Mouse (Mus musculus): ENCODE results near the gene Uso1.
"Not testable (repeated sequence)": the region's sequence is repeated elsewhere in the genome, so short reads cannot be mapped to it uniquely, and the experiment has no call there.

Uso1 gene

DNA sequence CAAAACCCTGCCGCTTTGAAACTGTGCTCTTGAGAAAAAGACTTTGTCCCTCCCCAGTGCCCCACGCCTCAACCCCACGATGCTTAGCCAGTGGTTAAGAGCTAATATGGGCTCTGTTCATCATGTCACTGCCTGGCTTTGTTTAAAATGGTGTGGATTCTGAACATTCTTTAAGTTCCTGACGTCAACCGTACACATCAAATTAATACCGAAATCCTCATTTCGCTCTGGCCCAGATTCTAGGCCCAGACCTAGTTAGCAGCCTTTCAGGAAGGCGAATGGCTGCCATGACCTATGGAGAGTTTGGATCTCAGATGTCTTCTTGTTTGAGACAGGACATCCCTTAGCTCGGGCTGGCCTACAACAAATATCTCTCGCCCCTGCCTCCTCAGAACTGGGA is 10.0 kb upstream of the Uso1 start:
- DNase-seq (ENCODE audit: low spot score), result no peak

DNA sequence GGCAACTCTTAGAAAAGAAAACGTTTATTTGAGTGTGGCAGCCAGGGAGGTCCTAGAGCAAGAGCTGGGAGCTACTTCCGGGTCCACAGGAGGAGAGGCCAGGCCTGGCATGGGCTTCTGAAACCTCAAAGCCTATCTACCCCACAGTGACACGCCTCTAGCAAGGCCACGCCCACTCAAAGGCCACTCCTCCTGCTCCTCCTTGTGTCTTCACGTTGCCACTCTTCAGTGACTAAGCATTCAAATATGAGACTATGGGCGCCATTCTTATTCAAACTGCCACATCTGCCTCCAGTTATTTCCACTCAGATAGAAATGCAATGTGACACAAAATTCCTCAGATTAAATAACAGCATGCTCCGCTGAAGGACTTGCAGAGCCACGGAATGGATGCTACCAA is 9.2 kb upstream of the Uso1 start:
- DNase-seq (ENCODE audit: low spot score), result peak; percentile 72

DNA sequence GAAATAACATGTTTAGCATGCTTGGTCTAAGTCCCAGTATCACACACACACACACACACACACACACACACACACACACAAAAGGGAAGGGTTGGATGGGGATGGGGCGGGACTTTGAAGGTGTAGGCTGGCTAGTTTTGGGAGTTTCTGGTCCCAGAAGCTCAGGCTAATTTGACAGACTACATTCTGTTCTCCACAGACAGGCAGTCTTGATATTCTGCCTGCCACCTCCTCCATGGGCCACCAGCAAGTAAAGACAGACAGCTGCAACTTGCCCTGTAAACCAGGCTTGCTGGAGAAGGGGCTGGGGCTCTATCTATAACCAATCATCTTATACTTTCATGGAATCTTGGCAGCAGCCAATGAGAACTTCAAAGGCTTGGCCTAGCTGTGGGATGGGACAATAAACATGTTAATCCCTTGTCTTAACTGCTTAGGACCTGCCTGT is 8.4 kb upstream of the Uso1 start:
- DNase-seq (ENCODE audit: low spot score), result no peak

DNA sequence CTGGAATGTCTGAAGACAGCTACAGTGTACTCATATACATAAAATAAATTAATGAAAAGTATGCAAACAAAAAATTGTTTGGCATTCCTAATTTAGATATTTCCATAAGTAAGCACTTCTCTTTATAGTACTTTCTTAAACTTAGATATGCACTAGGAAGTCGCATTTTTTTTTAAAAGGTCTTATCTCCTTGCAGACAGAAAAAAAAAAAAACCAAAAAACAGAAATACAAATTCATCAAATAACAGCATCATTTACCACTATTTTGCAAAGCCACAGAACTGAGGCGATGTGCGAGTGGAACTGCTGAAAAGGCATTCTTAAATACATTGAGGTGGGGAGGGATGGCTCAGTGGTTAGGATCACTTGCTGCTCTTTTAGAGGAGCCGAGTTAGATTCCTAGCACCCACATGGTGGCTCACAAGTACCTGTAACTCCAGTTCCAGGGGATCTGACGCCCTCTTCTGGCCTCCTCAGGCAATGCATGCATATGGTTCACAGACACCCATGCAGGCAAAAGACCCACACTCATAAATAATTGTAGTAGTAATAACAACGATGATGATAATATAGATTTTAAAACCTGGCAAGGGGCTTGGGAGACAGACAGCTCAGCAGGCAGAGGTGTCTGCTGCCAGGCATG is 7.6 kb upstream of the Uso1 start:
- no peak for DNase-seq (ENCODE audit: low spot score)

DNA sequence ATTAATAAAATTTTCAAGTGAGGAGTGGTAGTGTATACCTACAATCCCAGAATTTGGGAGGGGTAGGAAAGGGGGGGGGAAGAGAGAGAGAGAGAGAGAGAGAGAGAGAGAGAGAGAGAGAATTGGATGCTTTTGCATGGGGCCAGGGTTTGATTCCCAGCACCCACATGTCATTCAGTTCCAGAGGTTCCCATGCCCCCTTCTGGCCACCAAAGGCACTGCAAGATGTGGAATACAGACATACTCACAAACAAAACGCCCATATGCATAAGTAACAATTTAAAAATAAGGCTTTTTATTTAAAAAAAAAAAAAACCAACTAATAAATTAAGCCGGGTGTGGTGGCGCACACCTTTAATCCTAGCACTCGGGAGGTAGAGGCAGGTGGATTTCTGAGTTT is 5.6 kb upstream of the Uso1 start:
- DNase-seq (ENCODE audit: low spot score), result no peak

DNA sequence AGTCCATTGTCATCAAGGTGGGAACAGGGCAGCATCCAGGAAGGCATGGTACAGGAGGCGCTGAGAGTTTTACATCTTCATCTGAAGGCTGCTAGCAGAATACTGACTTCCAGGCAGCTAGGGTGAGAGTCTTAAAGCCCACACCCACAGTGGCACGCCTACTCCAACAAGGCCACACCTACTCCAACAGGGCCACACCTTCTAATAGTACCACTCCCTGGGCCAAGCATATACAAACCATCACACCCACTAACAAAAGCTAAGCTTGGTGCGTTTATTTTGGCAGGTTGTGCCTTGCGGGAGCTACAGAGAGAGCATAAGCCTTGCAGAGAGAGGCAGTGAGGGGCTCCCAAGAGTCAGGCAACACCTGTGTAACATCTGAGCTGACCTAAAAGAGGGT is 4.7 kb upstream of the Uso1 start:
- not testable (repeated sequence) for DNase-seq (ENCODE audit: low spot score)

DNA sequence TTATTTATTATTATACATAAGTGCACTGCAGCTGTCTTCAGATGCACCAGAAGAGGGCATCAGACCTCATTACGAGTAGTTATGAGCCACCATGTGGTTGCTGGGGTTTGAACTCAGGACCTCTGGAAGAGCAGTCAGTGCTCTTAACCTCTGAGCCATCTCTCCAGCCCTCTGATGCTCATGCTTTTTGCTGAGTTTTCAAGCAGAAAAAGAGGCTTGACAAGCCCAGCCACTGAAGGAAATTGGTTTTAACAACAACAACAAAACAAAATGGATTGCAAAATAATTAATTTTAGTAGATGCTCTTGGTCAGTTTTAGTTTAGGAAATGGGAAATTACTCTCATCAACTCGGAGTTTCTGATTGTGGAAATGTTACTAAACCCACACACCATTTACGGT is 2.8 kb upstream of the Uso1 start:
- DNase-seq (ENCODE audit: low spot score), result no peak

DNA sequence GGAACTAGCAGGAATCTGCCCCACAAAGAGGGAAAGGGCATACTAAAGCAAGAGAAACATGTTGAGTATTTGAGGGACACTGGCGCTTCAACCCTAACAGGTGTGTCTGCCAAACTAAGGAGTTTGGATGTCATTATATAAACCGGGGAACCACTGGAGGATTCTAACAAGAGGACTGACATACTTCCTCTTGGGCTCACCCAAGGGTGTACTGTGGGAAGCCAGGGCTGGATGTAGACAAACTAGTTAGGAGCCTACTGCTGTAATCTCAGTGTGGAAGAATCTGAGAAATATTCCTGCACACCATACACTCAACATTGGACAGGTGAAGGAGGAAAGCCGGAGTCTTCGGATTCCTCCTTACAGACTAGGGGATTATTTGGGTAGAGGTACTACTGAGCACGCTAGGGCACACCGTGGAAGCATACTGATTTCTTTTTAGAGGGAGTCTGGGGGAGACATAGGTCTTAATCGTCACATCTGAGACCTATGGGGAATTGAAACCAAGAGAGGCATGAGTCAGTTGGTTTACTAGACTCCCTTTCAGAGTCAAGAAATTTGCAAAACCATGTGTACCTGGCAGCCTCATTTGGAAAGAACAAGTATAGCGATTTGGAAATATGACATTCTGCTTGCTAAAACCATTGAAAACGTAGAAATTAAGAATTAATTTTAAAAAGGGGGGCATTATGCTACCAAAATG is 1.1 kb upstream of the Uso1 start:
- no peak for DNase-seq (ENCODE audit: low spot score)

DNA sequence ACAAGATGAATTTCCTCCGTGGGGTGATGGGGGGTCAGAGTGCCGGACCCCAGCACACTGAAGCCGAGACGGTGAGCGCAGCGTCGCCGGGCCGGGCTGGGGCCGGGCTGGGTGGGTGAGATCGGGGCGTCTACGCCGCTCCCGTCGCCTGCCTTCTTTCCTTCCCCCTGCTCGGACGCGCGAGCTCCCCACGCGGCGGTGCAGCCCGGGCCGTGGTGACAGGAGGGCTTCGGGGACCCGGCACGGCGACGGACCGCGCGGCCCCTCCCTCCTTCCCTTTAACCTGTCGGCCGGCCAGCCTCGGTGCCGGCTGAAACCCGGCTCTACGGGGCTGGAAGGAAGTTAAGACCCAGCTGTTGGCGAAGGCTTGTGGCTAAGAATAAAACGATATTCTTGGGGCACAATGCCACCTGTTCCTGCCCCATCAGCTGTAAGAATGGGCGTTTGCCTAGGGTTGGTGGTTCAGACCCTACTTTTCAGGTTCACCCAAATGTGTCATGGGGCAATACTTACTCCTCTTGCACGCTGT is 419 bp downstream of the Uso1 start:
- DNase-seq (ENCODE audit: low spot score), result no peak

DNA sequence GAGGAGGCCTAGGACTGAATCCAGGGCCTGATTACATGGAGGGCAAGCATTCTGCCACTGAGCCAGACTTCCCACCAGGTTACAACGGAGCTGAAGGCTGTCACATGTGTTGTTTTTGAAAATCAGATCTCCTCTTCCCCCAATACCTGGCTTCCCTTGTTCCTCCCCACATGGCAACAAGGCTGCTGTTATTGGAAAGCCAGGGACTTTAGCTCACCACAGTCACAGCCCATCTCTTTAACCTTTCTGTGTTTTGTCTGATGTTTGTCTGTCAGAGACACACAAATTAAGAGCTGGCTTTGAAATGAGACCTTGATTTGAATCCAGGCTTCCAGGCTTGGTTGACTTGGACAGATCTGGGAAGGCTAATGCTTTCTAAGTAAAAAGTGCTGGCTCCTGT is 1.5 kb downstream of the Uso1 start:
- DNase-seq (ENCODE audit: low spot score), result no peak

DNA sequence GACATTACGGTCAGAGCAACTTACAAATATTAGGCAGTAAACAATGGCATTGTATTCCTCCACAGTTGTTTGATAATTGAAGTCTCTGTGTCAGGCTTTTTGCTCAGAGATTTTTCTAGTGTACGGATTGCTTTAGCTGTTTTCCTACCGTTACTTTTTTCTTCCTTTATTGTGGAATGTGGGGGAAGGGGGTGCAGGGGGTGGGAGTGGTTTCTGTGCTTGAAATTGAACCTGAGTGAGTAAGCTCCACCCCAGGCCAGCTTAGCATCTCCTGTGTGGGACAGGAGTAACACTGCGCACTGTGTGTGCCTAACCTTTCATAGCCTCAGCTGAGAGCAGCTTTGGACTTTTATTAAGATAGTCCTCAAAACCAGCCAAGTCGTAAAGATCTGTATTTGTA is 4.0 kb downstream of the Uso1 start:
- no peak for DNase-seq (ENCODE audit: low spot score)

DNA sequence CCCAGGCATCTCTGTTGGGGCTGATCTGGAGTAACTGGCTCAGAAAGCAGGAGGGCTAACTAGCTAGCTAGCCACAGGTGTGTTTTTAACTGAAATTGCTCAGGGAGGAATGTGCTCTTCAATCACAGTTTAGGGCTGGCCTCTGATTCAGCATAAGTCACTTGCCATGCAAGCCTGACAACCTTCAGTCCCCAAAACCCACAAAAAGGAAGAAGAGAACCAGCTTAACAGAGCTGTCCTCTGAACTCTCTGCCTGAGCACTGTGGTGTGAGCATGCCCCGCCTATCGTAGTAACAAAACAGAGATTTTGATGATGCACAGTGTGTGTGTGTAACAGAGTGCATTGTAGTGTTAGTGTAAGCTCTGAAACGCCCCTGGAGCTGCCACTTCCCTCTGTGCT is 4.7 kb downstream of the Uso1 start:
- no peak for DNase-seq (ENCODE audit: low spot score)

DNA sequence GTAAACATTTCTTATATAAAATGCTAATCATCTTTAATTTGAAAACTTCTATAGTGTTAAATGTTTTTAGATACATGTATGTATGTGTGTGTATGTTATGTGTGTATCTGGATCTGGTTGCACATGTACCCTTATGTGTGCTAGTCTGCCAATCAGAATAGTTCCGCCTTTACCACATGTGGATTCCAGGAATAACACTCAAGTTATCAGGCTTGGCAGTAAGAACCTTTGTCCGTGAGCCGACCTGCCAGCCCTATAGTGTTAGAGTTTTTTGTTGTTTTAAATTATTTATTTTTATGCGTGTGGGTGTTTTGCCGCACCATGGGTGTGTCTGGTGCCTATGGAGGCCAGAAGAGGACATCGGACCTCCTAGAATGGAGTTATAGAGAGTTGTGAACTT is 5.9 kb downstream of the Uso1 start:
- DNase-seq (ENCODE audit: low spot score), result no peak

DNA sequence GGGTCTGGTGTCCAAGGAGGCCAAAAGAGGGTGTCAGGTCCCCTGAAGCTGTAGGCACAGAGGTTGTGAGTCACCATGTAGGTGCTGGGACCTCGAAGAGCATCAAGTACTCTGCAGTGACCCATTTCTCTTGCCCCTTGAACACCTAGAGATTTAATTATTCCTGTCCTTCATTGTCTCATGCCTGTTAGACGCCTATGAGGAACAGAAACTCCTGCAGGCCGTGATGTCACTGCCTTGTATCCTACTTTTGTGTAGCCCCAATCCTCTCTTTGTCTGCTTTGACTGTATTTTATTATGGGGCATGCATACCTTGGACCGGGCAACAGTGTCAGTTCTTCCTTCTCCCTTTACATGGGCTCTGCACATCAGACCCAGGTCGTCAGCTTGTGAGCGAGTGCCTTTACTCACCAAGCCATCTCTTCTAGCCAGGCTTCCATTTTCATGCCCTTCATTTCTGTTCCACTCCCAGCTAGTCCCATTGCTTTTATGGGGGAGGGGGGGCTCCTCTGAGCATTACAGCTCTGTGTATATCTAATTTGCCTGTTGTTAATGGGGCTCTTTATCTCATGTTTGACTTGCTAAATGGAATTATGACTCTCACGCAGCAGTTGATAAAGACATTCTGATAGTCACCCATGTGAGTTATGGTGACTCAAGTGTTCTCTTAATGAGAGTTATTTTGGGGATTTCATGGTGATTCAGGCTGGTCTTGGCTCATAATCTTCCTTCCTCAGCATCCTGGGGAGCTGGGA is 7.4 kb downstream of the Uso1 start:
- DNase-seq (ENCODE audit: low spot score), result no peak

DNA sequence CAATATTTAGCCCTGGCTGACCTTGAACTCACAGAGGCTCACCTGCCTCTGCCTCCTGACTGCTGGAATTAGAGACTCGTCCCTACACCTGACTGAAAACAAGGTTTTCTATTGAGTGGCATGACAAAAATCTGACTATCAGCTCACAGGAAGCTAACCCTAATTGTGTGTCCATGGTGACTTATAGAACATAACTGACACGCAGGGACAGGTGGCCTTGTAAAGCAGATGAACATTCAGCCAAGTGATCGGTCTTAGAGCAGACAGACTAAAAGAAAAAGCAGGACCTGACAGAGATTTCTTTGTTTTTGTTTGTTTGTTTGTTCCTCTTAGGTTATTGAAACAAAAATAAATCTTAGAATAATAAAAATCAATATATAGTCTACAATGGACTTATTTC is 10.5 kb downstream of the Uso1 start:
- DNase-seq (ENCODE audit: low spot score), result no peak

DNA sequence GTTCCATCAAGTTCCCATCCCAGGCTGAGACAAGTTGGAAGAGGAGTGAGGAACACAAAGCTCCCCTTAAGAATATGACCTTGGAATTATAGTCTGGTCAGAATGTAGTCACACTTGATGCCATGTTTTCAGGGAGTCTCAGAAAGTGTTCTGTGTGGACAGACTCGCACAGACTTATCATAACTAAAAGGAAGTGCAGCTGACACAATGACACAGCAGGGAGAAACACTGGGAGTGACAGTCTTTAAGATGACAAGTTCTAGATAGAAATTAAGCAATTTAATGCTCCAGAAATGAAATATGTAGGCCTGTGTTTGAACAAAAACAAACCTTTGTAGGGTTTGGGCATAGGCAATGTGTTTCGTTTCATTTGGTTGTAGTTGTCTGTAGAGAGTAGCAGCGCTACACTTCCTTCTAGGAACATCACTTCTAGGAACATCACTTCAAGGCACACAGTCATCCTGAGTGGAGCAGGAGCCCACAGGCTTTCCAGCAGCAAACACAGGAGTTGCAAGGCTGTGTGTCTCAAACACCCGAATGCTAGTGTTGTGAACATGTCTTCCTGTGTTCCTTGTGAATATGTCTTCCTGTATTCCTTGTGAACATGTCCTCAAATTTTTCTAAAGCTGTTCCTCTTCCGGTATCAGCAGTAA is 11.7 kb downstream of the Uso1 start:
- DNase-seq (ENCODE audit: low spot score), result no peak

DNA sequence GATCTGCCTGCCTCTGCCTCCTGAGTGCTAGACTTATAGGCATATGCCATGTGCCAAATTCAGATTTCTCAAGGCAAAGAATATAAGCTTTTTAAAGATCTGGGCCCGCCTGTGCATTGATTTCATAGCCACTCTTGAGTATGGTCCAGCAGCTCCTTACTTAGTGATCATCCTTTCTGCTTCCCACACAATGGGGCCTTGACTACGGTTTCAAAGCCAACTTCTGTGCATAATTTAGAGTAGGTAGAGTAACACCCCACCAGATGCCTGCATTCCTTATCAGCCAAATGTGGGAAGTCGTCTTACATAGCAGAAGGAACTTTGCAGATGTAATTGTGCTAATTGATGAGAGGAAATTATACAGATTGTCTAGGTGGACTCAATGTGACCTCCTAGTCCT is 17.1 kb downstream of the Uso1 start:
- no peak for DNase-seq (ENCODE audit: low spot score)

DNA sequence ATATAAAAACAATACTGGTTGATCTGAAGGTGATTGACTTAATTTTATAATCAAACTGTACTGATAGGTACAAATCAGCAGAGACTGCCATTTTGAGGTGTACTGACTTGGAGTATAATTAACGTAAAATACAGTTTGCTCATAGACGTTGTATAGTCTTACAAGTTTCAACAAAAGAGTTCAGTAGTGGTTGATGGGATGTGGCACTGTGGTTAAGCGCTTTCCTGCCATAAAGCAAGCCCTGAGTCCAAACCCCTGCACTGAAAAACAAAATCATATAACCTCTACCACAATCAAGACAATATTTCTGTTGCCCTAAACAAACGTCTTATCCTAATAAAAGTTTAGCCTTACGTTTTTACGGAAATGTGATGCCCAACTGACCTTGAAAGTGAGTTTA is 28.2 kb downstream of the Uso1 start:
- no peak for DNase-seq (ENCODE audit: low spot score)

DNA sequence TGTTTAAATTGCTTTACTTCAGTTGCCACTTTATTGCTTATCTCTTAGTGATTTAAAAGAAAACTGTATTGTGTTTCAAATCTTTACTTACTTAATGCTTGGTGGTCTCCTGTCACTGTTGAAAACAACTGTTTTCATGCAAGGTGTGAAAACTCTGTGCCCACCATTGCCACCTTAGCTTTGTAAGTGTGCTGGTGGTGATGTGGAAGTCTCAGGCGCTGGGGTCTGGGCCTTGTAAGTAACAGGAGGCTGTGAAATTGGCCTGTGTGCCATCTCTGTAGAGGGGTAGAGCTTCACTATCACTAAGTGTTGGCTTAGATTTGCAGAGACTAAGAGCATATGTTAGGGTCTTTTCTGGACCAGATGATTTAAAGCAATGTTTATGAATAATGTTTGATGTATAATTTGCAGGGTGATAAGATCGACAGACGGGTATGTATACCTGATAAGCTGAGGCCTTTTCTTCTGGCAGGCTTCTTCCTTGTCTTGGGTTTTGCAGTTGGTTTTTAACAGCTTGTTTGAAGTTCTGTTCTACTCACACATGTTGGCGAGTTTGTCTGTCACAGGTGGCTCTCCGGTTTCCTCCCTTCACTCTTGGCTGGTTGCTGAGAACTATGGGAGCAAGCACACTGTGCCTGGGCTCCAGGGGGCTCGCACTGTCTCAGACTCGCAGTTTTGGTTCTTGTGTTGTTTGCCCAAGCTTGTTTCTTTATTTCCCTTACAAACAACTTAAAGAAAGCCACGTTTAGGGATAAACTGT is 45.5 kb downstream of the Uso1 start:
- no peak for DNase-seq (ENCODE audit: low spot score)

DNA sequence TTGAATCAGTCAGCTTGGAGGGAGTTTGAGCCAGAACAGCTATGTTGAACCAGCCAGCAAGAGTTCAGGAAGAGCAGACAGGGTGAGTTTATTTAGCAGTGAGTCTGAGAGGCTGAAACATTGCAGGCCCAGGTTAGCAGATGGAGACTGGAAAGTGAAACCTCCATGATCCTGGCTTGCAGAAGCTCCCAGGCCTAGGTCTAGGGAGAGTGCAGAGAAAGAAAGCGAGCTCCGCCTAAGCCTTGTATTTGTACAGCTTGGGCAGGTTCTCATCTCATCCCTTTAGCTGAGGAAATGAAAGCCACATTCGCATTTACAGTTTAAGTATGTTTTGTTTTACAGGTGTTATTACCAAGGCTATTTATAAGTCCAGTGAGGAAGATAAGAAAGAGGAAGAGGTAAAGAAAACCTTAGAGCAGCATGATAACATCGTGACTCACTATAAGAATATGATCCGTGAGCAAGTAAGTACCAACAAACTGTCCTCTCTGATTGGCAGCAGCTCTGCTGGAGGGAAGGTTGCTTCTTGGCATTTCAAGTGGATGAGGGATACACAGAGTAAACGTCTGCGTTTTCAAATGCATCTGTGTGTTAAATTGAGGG is 51.2 kb downstream of the Uso1 start:
- no peak for DNase-seq (ENCODE audit: low spot score)

DNA sequence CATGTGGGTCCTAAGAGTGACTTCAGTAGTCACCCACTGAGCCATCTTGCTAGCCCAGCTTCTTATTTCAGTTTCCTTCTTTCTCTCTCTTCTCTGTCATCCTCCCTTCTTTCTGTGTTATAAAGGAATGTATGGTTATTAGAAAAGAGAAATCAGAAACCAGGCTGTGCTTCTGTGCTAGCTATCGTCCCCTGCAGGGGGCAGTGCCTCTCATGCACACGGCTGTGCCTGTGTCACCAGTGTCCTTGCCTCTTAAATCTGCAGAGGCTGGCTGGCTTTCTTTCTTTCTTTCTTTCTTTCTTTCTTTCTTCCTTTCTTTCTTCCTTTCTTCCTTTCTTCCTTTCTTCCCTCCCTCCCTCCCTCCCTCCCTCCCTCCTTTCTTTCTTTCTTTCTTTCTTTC is 58.0 kb downstream of the Uso1 start:
- DNase-seq (ENCODE audit: low spot score), result not testable (repeated sequence)

Measured in yolk sac, embryonic 10.5 days (tissue).